Mouse (Mus musculus): ENCODE measurements at regions not wholly inside any gene's neighbourhood (a gene's known extent, or its start where the extent isn't known, plus 50 kb on each side); places are given as distances from the start of the nearest gene placed in this dataset.
"Not testable (repeated sequence)": the region's sequence is repeated elsewhere in the genome, so short reads cannot be mapped to it uniquely, and the experiment has no call there.

GRCm38 (mm10) chr12:24252071-24252874 is 155.2 kb upstream of the 9030624G23Rik start:
- not testable (repeated sequence) for ATAC-seq (ENCODE audit: low read depth); H3K4me1 ChIP-seq (ENCODE audit: control insufficient read depth, low read depth, low read length); H3K36me3 ChIP-seq (ENCODE audit: control insufficient read depth, insufficient read depth); H3K27ac ChIP-seq (ENCODE audit: low read length); H3K9ac ChIP-seq (ENCODE audit: low read depth, low read length); H3K9me3 ChIP-seq (replicated peaks; ENCODE audit: control insufficient read depth, low read length); H3K27me3 ChIP-seq (ENCODE audit: control insufficient read depth, insufficient read depth, low read depth, low read length)
- WGBS (ENCODE audit: insufficient replicate concordance), result 2% methylated on average over 51 of the region's 77 CpGs
- Histone ChIP-seq H3K4me2 (ENCODE audit: low read depth, low read length) (peak overlapping the region; percentile 50; the same call in 1 of the 2 replicates), H3K4me3 (ENCODE audit: low read depth, low read length) (peak overlapping the region; percentile 49)

Data from liver, embryonic 16.5 days (tissue).